Comparison of ENCODE assay signal across 9 mouse cellular contexts in the genomic region with DNA sequence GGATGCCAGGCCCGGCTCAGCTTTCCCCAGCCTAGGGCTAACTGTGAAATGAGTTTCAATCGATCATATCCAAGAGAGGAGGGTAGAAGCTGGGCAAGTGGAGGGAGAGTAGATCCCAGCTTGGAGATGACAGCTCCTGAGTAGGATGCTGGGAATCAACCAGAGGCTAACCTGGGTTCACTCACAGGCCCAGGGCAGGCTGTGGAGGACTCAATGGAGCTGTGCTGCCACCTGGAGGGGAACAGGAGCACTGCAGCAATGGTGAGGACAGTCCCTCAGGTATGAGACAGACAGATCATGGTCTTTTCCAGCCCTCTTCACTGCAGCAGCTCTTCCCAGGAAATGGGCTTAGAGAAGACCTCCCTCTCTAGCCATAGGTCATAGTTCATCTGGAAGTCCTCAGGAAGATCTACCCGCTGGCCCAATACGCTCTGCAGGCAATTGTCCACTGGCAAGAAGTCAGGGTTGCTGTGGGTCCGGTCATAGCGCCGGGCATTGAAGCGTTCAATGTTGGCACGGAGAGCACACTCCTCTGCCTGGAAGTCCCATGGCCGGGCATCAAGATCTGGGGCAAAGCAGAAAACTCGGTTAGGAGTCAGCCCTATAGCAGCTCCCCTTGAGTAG. TPM values are rescaled to one million over a fixed set of nuclear protein-coding genes. Genes with fewer than 3 reads are reported as not detected.
A peak's percentile ranks its signal among the peaks of the same experiment; 100 is the strongest.
DNase-seq lines count a peak whose midpoint lies in the region; ATAC-seq lines count a peak whose summit lies in the region.
"Had no signal": no experiment of that assay in that cellular context is flagged by ENCODE, and none has a peak within 500 bp of the region (broad histone marks: within the 10 kb centered on the region; RNA-seq: fewer than 3 reads in every experiment).

No protein-coding gene starts in this region.

- H3K36me3 ChIP-seq in intestine, embryonic 15.5 days: peaks cover 48% of the 10 kb centered on the region
- peaks cover 33% of the 10 kb centered on the region for H3K36me3 ChIP-seq in midbrain, embryonic 11.5 days (ENCODE audit: control insufficient read depth, insufficient read depth, low read length)

- DNase-seq in ovary, postnatal 10 days (ENCODE audit: low spot score): peak; percentile 48
- DNase-seq in ovary, adult 18-20 months (ENCODE audit: low spot score): no peak
- DNase-seq in cerebellum, adult 9-10 months: peak; percentile 74
- peak; percentile 47 to 74 for DNase-seq in frontal cortex, postnatal 14 days (ENCODE audit: low spot score in 2 of 2)
- DNase-seq in left cerebral cortex, postnatal 25 days (ENCODE audit: low spot score in 2 of 2): peak; percentile 59 to 69
- peak; percentile 96 for DNase-seq in midbrain, embryonic 11.5 days (ENCODE audit: low spot score, missing footprints)
- peak; percentile 36 to 66 for DNase-seq in spleen, adult 18-20 months

- no peak overlapping the region for H3K4me2 ChIP-seq in intestine, embryonic 15.5 days (replicated peaks)
- H3K4me2 ChIP-seq in midbrain, embryonic 11.5 days: no peak overlapping the region
- H3K4me2 ChIP-seq: lung, embryonic 15.5 days had no signal

- no peak overlapping the region for H3K4me3 ChIP-seq in intestine, embryonic 15.5 days (replicated peaks)
- H3K4me3 ChIP-seq in midbrain, embryonic 11.5 days (ENCODE audit: low read depth, low read length): no peak overlapping the region
- H3K4me3 ChIP-seq: lung, embryonic 15.5 days had no signal

- no peak overlapping the region for H3K9ac ChIP-seq in intestine, embryonic 15.5 days
- no peak overlapping the region for H3K9ac ChIP-seq in midbrain, embryonic 11.5 days (ENCODE audit: low read length)
- H3K9ac ChIP-seq: lung, embryonic 15.5 days had no signal

- 89% methylated on average over 11 of the region's 11 CpGs for WGBS in intestine, embryonic 15.5 days
- WGBS in midbrain, embryonic 11.5 days: 94% methylated on average over 11 of the region's 11 CpGs

- H3K4me1 ChIP-seq in intestine, embryonic 15.5 days (replicated peaks): no peaks in the 10 kb centered on the region
- no peaks in the 10 kb centered on the region for H3K4me1 ChIP-seq in midbrain, embryonic 11.5 days (ENCODE audit: control insufficient read depth, insufficient read depth, low read length)
- H3K4me1 ChIP-seq: lung, embryonic 15.5 days had no signal

- no peaks in the 10 kb centered on the region for H3K9me3 ChIP-seq in intestine, embryonic 15.5 days
- H3K9me3 ChIP-seq in midbrain, embryonic 11.5 days (ENCODE audit: control insufficient read depth, low read length): no peaks in the 10 kb centered on the region
- H3K9me3 ChIP-seq: lung, embryonic 15.5 days had no signal

- ATAC-seq in intestine, embryonic 15.5 days: peak; percentile 58; the same call in 1 of the 2 replicates
- ATAC-seq in midbrain, embryonic 11.5 days (ENCODE audit: low FRiP score): peak; percentile 49

- intact Hi-C loops in left cerebral cortex, postnatal 25 days (cut with DNase I): loop anchor here (5.0 to 10.0 kb wide), 2 partner anchors 56 to 378 kb away; a partner anchor contains a TSS

- no peaks in the 10 kb centered on the region for H3K27me3 ChIP-seq in intestine, embryonic 15.5 days (replicated peaks)
- H3K27me3 ChIP-seq in midbrain, embryonic 11.5 days (ENCODE audit: control insufficient read depth, insufficient read depth, low read length): no peaks in the 10 kb centered on the region
- H3K27me3 ChIP-seq: lung, embryonic 15.5 days had no signal

- H3K27ac ChIP-seq in intestine, embryonic 15.5 days: no peak overlapping the region
- H3K27ac ChIP-seq in midbrain, embryonic 11.5 days (ENCODE audit: low read depth, low read length): no peak overlapping the region
- H3K27ac ChIP-seq: lung, embryonic 15.5 days had no signal

RNA-seq across cellular contexts. Expression of a gene that starts 18.1 kb away (rescaled TPM):
- not detected in 2 replicates for polyA plus RNA-seq in intestine, embryonic 15.5 days (2015; fragmentation: Nextera tagmentation; extraction: Ambion mirVana)
- not detected for total RNA-seq in left cerebral cortex, postnatal 25 days (2021)
- polyA plus RNA-seq in midbrain, embryonic 11.5 days (2014; fragmentation: Nextera tagmentation; extraction: Ambion mirVana): not detected in 2 replicates
- polyA plus RNA-seq: lung, embryonic 15.5 days had no signal

RNA-seq across cellular contexts. Expression of a gene that starts 18.2 kb away (rescaled TPM):
- 0.13 TPM in 1 of 2 replicates, not detected in the other for polyA plus RNA-seq in intestine, embryonic 15.5 days (2015; fragmentation: Nextera tagmentation; extraction: Ambion mirVana)
- total RNA-seq in left cerebral cortex, postnatal 25 days (2021): under 1 TPM; 0.87 to 0.94 TPM
- 2.8 and 3.3 TPM in 2 replicates for polyA plus RNA-seq in midbrain, embryonic 11.5 days (2014; fragmentation: Nextera tagmentation; extraction: Ambion mirVana)

RNA-seq across cellular contexts. Expression of a gene that starts 18.5 kb away (rescaled TPM):
- polyA plus RNA-seq in intestine, embryonic 15.5 days (2015; fragmentation: Nextera tagmentation; extraction: Ambion mirVana): 37.3 and 39.0 TPM in 2 replicates
- total RNA-seq in left cerebral cortex, postnatal 25 days (2021): 10 to 100 TPM; 58.3 to 63.6 TPM
- 87.6 and 90.6 TPM in 2 replicates for polyA plus RNA-seq in midbrain, embryonic 11.5 days (2014; fragmentation: Nextera tagmentation; extraction: Ambion mirVana)

RNA-seq across cellular contexts. Expression of a gene that starts 58.1 kb away (rescaled TPM):
- polyA plus RNA-seq in intestine, embryonic 15.5 days (2015; fragmentation: Nextera tagmentation; extraction: Ambion mirVana): not detected in 2 replicates
- under 1 TPM in 1 of 2 experiments, not detected in 1; 0.23 TPM for total RNA-seq in left cerebral cortex, postnatal 25 days (2021)
- not detected in 2 replicates for polyA plus RNA-seq in midbrain, embryonic 11.5 days (2014; fragmentation: Nextera tagmentation; extraction: Ambion mirVana)
- polyA plus RNA-seq: lung, embryonic 15.5 days had no signal
